Mouse (Mus musculus) cerebellum, adult 2 months (tissue): ENCODE data around the gene Gabrb1.

Experiments
- CTCF ChIP-seq: fragments of 200-500 bp; IDR thresholded peaks from 2 replicates; pipeline ENCODE4 v1.5.1; 2011; ENCODE audit warnings: low read depth, mild to moderate bottlenecking, control low read depth, low read length, moderate library complexity, borderline replicate concordance; ENCODE audit not compliant: insufficient read depth
- POLR2A ChIP-seq: fragments of 200-500 bp; IDR thresholded peaks from 2 replicates; pipeline ENCODE4 v1.6.1; 2011; ENCODE audit warnings: low read length, control low read depth, borderline replicate concordance; ENCODE audit not compliant: insufficient read depth

GRCm38 (mm10) chr5:72156598-72156997, 498.7 kb downstream of the Gabrb1 start:
- TF ChIP-seq POLR2A (no peak), CTCF (no peak)
